Mouse (Mus musculus): ENCODE results near the gene Hnf4a.
"Not testable (repeated sequence)": the region's sequence is repeated elsewhere in the genome, so short reads cannot be mapped to it uniquely, and the experiment has no call there.

Gene Hnf4a

DNA sequence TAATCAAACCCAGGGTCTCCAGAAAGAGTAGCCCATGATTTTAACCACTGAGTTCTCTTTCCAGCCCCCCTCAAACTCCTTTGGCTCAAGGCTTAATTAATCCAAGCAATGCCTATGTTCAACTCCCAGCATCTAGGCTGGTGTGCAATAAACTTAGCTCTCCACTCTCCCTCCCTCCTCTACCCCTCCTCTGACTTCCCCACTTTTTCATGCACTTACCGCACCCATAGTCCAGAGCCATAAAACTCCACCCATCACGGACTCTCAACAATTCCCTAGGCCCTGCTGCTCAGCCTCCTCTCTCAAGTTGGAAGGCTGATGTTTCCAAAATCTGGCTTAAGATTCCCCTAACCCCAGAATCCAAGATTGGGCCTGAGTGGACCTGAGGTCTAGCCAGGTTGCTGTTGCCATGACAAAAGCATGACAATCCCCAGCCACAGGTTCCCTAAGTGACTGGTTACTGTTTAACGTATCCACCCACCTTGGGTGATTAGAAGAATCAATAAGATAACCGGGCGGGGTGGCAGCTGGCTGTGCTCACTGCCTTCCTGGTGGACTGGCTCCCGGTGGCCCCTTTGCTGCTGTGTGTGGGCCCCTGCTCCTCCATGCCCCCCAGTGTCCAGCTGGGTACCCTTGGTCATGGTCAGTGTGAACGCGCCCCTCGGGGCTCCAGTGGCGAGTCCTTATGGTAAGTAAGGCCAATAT, at the start of gene Hnf4a:
Gene Hnf4a (plus strand): TSS at position 509 of the 705 bp plus-strand sequence.
- no peak for DNase-seq (ENCODE audit: low spot score)

DNA sequence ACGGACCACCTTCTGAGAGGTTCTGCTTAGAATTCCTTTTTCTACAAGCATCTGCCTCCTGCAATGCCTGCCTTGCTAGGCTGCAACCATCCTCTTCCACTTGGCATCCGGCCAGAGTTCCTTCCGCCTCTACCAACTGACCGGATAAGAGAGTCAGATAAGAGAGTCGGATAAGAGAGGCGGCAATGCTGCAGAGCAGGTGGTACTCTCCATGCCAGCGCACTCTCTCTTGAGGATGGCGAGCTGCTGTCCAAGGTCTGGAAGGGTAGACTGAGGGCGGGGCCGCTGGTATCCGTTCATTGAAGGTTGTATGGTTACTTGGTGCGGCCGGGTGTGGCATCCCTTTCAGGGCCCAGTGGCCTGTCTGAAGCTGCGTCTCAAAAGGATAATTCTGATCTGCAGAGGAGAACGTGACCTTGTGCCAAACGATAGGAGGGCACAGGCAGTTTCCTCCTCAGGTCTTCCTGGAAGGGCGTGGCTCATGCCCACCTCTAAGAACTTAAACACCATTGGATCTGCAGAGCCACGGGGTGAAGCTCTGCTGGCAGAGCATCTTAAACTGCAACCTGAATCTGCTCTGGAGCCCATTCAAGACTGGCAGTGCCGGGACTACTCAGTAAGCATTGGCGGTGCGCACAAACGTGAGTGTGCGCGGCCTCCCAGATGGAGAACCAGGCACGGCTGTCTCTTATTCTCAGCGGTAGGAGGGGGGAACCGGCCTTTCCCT, 47.9 kb upstream of the Hnf4a start:
- no peak for DNase-seq (ENCODE audit: low spot score)

DNA sequence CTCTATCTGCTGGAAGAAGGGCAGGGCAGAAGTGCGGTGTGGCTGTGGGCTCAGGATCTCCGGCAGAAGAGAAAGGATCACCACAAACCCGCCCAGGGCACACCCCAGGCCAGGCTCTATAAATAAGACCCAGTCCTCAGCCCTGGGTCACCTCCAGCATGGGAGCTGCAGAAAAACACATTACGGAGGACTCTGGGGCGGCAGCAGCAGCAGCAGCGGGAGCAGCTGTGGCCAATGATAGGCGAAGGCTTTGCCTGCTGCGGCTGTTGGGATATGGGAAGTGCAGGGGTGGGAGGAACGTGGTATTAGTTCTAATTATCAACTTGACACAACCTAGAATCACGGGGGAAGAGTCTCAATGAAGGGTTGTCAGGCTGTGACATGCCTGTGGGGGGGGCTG, 47.2 kb upstream of the Hnf4a start:
- DNase-seq (ENCODE audit: low spot score) = no peak

DNA sequence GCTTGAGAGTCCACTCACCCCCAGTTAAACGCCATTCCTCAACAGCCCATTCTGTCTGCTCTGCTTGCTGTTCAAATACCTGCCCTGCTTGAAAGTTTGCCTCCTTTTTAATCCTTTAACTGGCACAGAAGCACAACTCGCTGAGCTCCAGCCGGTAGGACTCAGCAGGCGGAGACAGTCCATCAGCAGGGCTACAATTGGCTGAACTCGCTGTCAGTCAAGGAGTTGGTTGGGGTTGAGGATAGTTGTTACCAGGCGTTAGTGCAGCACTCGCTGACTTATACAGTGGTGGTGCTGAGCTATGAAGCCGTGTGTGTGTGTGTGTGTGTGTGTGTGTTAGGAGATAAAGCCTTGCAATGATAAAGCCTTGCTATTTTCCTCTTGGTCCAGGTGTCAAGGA, 46.0 kb upstream of the Hnf4a start:
- no peak for DNase-seq (ENCODE audit: low spot score)

DNA sequence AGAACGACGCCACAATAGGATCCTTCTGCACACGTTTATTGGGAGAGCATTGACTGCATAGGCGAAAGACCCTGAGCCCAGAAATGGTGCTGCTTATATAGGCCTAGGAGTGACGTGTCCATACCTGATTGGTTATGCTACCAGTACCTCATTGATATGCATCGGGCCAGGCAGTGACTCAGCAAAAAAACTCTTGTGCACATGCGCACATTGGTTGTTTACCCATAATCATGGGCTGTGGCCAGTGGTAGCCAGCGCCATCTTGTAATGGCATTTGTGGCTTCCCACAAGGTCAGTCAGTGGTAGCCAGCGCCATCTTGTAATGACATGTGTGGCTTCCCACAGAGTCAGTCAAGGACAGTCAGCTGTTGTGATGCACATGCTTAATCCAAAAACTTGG, 45.3 kb upstream of the Hnf4a start:
- DNase-seq (ENCODE audit: low spot score) = not testable (repeated sequence)

DNA sequence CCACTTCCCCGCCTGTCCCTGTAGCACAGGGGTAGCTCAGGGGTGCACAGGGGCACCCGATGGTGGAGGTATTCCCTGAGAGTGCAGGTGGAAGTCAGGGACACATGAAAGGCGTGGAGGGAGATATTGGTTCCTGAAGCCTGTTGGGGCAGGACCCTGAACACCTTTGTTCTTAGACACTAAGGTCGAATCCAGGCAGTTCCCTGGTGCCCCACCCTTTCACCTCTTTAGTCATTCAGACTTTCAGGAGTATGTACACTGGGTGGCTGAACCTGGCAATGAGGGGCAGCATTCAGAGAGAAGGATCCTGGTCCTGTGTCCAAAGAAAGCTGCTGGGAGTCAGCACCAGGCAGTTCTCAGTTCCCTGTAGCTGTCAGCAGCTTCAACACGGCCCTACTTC, 44.2 kb upstream of the Hnf4a start:
- DNase-seq (ENCODE audit: low spot score) = no peak

DNA sequence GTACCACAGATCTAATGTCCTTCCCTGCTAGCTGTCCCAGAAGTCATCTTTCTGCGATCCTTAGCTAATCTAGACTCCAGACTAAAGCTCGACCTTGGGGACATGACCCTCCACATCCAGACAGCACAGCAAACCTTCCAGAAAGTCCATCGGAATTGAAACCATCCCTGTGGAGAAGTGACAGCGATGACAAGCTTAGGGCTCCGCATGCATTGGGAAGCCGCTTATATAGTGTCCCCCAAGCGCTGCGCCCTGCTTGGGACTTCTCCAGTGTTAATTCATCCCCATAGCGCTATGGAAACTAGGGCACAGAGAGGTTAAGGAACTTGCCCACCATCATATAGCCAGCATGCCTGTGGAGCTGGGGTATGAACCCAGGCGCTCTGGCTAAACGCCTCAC, 43.8 kb upstream of the Hnf4a start:
- DNase-seq (ENCODE audit: low spot score) = no peak

DNA sequence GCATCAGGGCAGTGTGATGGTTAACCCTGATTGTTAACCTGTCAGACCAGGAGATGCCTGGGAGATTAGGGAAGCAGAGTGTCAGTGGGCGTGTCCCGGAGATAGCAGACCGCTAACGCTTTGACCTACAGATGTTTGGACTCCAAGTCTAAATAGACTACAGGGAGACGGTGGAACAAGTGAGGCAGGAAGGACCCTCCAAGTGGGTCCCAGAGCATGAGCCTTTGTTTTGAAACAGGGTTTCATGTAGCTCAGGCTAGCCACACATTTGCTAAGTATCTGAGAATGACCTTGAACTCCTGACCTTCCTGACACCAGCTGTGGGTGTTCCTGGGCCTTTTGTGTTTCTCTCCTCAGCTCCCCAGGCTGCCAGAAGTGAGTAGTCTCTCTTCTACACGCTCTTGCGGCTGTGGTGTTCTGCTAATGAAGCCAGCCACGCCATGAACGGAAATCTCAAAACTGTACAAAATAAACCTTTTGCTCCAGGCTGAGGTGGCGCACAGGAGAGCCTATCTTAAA, 43.3 kb upstream of the Hnf4a start:
- no peak for DNase-seq (ENCODE audit: low spot score)

DNA sequence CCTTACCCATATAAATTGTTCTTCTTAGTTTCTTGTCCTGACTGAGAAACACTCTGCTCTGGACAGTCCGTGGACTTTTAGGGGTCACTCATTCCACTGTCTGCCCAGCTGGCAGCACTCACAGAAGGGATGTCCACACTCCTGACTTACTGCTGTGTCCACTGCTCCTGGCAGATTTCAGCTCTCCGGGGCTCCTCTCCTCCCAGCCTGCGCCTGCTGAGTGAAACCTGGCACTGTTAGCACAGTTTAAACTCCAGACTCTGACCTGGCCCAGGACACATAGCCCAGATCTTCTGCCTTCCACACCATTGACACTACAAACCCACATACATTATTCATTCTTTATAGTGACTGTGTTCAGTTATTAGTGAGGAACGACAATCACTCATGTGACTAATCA, 42.6 kb upstream of the Hnf4a start:
- no peak for DNase-seq (ENCODE audit: low spot score)

DNA sequence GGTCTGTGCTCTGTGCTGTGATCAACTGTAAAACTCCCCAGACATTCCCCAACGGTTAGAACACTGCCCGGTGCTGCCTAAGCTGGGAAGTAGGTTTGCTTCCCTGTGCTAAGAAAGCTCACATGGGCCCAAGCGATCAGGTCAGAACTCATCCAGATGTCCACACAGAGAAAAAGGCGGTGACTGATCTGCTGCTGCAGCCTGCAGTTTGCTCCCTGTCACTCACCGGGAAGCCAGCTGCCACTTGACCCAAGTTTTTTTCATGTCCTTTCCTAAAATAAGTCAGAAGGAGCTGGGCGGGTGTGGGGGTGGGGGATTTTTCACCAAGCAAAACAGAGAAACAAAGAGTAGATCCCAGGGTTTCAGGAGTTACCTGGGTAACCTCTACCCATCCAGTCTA, 42.0 kb upstream of the Hnf4a start:
- DNase-seq (ENCODE audit: low spot score) = no peak

DNA sequence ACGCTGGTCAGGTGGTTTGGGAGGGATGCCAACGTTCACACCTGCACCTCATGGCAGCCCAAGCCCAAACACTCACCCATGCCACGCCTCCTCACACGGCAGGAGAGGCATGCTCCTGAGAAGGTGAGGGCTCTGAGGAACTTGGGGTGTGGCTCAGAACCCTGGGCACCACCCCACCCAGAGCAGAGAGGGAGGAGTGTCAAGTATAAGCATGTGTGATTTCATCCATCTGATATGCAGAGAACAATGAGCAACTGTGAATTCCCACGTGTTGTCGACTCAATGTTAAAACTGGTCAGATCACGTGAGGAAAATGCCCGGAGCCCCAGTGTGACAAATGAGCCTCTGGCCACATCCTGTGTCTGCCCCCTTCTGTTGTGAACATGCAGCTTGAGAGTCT, 39.8 kb upstream of the Hnf4a start:
- DNase-seq (ENCODE audit: low spot score) = no peak

DNA sequence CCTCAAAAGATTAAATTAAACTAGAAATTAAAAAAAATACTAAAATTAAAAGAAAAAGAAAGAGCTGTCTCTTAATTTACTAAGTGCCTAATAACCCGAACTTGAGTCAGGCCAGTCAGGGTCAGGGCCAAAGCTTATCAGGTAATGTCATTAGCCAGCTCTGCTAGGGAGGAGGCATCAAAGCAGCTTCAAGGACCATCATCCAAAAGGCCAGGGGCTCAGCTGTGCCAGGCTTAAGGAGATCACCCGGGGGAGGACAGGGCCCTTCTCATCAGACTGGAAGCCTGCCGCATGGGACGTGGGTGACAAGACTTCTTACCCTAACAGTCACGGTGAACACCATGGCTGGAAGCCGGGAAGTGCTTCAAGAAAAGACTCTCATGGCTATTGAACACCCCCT, 39.0 kb upstream of the Hnf4a start:
- no peak for DNase-seq (ENCODE audit: low spot score)

DNA sequence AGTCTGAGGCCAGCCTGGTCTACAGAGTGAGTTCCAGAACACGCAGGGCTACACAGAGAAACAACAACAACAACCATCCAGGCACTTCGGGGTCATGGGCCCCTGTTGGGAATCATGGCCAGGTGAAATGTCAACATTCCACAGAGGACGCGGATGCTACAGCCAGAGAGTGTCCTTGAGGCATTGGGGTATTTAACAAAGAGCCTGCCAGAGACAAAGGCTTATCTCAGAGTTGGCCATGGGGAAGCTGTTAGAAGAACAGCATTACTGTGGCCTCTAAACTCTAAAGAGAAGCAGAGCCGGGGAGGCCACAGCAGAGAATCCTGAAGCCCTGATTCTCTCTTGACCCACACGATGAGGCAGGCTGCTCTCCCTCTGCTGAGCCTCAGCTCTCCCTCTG, 37.7 kb upstream of the Hnf4a start:
- DNase-seq (ENCODE audit: low spot score) = no peak

DNA sequence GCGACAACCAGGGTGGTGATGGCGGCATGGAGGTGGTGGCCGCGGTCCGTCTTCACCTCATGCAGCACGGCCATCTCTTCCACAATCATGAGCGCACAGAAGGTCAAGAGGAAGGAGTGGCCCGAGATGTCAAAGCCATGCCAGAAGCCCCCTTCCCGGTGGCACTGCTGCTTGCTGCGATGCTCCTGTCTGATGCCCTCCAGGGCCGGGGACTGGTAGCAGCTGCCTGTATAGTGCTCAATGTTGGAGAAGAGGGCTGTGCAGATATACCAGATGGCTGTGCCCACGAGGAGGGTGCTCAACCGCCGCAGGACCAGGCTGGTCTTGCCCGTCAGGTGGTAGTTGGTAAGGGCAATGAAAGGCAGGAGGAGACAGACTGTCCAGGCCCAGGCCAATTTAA, 36.9 kb upstream of the Hnf4a start:
- no peak for DNase-seq (ENCODE audit: low spot score)

DNA sequence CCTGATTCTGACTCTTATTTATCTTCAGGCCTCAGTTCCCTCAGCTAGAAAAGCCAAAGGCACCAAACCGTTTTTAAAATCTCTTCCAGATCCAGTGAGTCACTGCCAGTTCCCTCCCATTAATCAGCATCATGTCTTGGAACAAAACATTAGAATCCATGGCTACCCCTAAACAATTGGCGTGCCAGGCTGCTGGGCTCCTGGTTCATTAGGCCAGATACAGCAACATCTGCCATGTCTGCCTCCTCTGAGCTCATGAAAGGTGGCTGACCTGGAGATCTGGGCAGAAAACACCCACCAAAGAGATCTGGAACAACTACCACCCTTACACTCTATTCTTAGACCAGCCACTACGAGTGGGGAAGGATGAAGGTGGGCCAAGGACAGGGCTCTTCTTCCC, 35.5 kb upstream of the Hnf4a start:
- no peak for DNase-seq (ENCODE audit: low spot score)

DNA sequence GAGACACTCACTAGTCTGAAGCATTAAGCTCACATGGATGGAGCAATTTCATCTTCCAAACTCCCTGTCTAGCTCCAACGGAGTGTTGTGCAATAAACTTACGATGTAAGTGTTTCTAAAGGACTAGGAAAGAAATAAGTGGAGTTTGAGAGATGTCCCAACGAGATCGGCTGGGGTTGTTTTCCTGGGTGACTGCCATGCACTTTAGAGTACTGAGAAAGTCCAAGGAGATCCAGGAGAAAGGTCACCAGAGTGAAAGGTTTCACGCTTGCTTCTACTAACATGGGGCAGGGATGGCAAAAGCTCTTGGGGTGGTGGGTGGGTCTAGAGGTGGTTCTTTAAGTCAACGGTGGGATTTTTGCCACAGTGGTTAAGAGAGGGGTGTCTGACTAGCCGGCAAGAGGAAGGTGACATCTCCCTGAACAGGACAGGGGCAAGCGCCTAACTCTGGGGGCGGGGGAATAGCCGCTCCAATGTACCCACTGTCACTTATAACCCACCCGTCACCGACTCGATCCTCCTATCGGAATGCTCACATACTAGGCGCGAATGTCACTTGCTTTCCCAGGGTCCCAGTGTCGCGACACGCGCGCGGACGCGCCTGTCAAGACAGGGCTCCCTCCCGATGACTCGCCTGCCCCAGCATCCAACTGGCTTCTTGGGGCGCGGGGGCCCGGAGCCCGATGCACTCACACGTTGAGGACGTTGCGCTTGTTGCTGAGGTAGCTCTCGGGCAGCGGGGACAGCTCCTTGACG, 34.7 kb upstream of the Hnf4a start:
- no peak for DNase-seq (ENCODE audit: low spot score)

DNA sequence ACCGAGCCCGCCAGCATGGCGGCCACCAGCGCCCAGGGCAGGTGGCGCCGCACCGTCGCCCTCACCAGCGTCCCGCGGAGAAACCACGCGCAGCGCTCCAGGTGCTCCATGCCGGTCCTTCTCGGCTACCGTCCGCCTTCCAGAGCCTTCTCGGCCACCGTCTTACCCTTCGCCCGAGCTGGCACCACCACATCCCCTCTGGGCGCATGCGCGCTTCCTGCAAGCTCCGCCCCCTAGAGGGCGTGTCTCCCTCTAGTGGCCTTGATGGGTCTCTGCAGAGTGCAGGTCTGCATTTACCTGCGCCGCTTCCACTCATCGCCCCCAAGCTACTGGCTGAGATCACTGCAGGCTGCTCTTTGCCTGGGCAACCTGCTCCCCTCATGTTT, 34.1 kb upstream of the Hnf4a start, which contains the start of gene Fitm2:
Gene Fitm2 (minus strand): TSS at position 164 of the 386 bp plus-strand sequence.
- DNase-seq (ENCODE audit: low spot score) = peak; percentile 89

DNA sequence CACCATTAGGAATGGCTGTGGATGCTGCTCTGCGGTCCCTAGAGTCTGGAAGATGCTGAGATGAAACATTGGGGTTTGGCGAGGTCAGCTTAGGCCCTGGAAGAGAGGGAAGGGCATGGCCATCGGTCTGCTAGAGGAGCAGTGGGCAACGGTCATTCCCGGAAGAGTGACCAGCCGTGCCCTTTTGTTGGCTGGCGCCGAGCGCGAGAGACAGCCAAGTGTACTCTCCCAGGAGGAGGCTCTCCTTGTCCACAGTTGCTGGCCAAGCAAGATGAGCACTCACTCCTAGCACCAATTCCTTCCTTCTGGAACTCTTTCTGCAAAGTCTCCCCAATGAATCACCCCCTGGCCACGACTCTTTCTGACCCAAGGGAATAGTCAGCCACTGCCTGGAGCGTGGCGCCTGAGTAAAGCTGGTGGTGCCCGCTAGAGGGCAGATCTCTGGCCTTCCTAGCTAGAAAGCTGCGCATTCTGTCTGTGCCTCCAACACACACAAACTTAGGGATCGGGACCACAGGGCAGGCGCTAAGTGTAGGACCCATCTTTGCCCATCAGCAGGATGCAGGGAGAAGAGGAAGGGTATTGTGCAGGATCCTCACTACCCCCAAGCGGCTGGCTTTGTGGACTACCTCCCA, 26.3 kb upstream of the Hnf4a start:
- DNase-seq (ENCODE audit: low spot score) = no peak

DNA sequence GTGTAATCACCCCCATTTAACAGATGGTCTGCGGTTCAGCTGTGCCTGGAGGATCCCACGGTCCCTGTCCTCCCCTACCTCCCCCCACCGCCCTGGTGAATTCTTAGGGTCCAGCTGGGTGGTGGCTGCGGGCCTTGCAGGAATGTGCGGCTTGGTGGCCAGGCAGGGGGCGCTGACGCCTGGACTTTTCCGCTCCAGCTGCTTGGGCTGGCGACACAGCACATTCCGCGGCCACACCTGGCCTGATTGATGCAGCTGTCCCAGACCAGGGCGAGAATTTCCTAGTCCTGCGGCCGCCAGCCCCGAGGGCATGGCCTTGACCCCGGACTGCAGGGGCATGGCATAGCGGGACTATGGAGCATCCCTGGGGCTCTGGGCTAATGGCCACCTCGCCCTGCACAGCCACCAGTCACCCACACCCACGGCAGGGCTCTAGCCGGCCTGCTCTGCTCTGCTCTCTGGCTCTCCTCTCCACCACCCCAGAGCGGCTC, 25.0 kb upstream of the Hnf4a start:
- no peak for DNase-seq (ENCODE audit: low spot score)

DNA sequence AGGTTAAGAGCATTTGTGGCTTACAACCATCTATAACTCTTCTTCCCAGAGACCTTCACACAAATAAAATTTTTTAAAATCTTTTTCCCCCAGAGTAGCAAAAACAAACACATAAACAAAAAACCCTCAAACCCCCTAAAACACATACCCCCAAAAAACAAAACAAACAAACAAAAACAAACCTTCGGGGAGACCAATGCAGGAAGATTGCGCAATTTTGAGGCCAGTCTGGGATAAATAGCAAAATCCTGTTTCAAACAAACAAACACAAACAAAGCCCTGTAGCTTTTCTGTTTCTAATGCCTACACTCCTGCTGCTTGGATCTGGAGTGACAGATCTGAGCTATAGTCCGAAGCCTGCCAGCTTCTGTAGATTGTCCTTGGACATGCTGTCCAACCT, 19.2 kb upstream of the Hnf4a start:
- DNase-seq (ENCODE audit: low spot score) = no peak

DNA sequence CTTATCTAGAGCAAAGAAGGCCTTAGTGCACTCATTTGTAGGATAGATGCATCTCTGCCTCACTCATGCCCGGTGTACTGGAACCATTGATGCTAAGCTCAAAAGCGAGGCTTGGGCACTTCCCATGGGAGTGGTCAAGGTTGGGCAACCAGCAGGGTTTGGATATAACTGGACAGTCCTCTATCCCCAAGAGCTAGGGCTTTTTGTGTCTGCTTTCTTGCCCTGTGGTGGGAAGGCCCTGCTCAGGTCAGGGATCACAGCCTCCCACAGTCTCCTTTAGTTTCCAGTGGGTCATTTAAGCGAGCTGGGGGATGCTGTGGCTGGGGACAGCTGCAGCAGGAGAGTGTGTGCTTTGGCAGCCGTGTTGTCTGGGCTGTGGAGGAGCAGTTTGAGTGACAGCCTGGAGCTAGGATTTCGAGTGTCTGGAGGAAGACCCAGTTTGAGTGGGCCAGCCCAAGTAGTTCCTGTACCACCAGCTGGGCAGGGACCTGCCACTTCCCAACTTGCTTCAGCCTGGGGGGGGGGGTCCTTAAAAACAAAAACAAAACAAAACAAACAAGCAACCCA, 16.8 kb upstream of the Hnf4a start:
- no peak for DNase-seq (ENCODE audit: low spot score)

DNA sequence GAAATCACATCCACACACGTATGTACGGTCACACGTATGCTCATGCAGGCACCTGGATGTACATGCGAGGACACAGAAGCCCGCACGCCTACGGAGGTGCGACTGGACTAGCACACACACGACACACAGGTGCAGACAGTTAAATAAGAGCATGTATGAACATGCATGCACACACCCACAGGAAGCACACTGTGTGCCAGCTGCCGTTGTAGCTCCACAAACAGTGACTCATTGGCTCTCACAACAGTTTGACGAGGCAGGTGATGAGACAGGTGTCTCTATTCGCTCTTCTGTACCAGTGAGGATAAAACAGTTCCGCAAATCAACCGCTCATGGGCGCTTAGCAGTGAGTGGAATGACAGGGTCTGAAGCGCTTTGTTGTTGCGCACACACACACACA, 16.0 kb upstream of the Hnf4a start:
- no peak for DNase-seq (ENCODE audit: low spot score)
